Mouse (Mus musculus) brain, embryonic 18.5 days (tissue): ENCODE results near the gene Tns3.
"Not testable (repeated sequence)": the region's sequence is repeated elsewhere in the genome, so short reads cannot be mapped to it uniquely, and the experiment has no call there.

Experiments
- DNase-seq: peaks from one replicate; pipeline ENCODE4 v3.0.0-alpha.2; 2012; ENCODE audit warnings: low read depth, low spot score

The Tns3 gene

GRCm38 (mm10) chr11:8579789-8580188, 84.5 kb downstream of the Tns3 start:
- DNase-seq, result no peak

- no peak for DNase-seq
These were observed 88.8 kb downstream of the Tns3 start for GRCm38 (mm10) chr11:8575217-8576180.

GRCm38 (mm10) chr11:8574562-8574961, 89.8 kb downstream of the Tns3 start:
- DNase-seq, result no peak

- DNase-seq, result no peak
These were observed 91.6 kb downstream of the Tns3 start for GRCm38 (mm10) chr11:8572762-8573161.

- no peak for DNase-seq
These were observed 94.9 kb downstream of the Tns3 start for GRCm38 (mm10) chr11:8569232-8570028.

GRCm38 (mm10) chr11:8568829-8569228, 95.5 kb downstream of the Tns3 start:
- no peak for DNase-seq

- DNase-seq, result no peak
These were observed 98.0 kb downstream of the Tns3 start for GRCm38 (mm10) chr11:8566250-8566853.

- no peak for DNase-seq
These were observed 105.5 kb downstream of the Tns3 start for GRCm38 (mm10) chr11:8558761-8559282.

- DNase-seq, result no peak
These were observed 106.1 kb downstream of the Tns3 start for GRCm38 (mm10) chr11:8558258-8558657.

GRCm38 (mm10) chr11:8557006-8557405, 107.3 kb downstream of the Tns3 start:
- DNase-seq, result no peak

- DNase-seq, result no peak
These were observed 112.6 kb downstream of the Tns3 start for GRCm38 (mm10) chr11:8551710-8552109.

- DNase-seq, result no peak
These were observed 116.7 kb downstream of the Tns3 start for GRCm38 (mm10) chr11:8547661-8548060.

GRCm38 (mm10) chr11:8545798-8546197, 118.5 kb downstream of the Tns3 start:
- DNase-seq, result no peak

GRCm38 (mm10) chr11:8544355-8544754, 120.0 kb downstream of the Tns3 start:
- DNase-seq, result no peak

GRCm38 (mm10) chr11:8541222-8541815, 123.0 kb downstream of the Tns3 start:
- DNase-seq, result no peak

GRCm38 (mm10) chr11:8539593-8540265, 124.6 kb downstream of the Tns3 start:
- no peak for DNase-seq

- no peak for DNase-seq
These were observed 127.2 kb downstream of the Tns3 start for GRCm38 (mm10) chr11:8537013-8537614.

- no peak for DNase-seq
These were observed 129.4 kb downstream of the Tns3 start for GRCm38 (mm10) chr11:8534893-8535292.

- not testable (repeated sequence) for DNase-seq
These were observed 131.6 kb downstream of the Tns3 start for GRCm38 (mm10) chr11:8532771-8533170.

- DNase-seq, result no peak
These were observed 132.1 kb downstream of the Tns3 start for GRCm38 (mm10) chr11:8532112-8532747.
